Mouse (Mus musculus) lung, adult 2 months (tissue): Measurements from ENCODE around the gene Cd2bp2. TPM values are rescaled to one million over a fixed set of nuclear protein-coding genes. Genes with fewer than 3 reads are reported as not detected.
A peak's percentile ranks its signal among the peaks of the same experiment; 100 is the strongest.
"Not testable (repeated sequence)": the region's sequence is repeated elsewhere in the genome, so short reads cannot be mapped to it uniquely, and the experiment has no call there.

Experiments used
- DNase-seq: peaks from one replicate; pipeline ENCODE4 v3.0.0; 2022
- H3K4me1 ChIP-seq: fragments of 200-500 bp; 2 replicates; pipeline ENCODE4 v1.6.1; 2011; ENCODE audit warnings: low read length; ENCODE audit not compliant: control insufficient read depth, insufficient read depth
- H3K4me3 ChIP-seq: fragments of 200-500 bp; replicated peaks from 2 replicates; pipeline ENCODE3; 2011; ENCODE audit warnings: low read depth, mild to moderate bottlenecking, control low read depth, low read length; ENCODE audit errors: extremely low read depth
- CTCF ChIP-seq: fragments of 200-500 bp; IDR thresholded peaks from 2 replicates; pipeline ENCODE4 v1.5.1; 2011; ENCODE audit warnings: mild to moderate bottlenecking, low read length, control low read depth; ENCODE audit not compliant: insufficient read depth
- POLR2A ChIP-seq: fragments of 200-500 bp; IDR thresholded peaks from 2 replicates; pipeline ENCODE4 v1.6.1; 2011; ENCODE audit warnings: low read depth, mild to moderate bottlenecking, control low read depth, low read length, borderline replicate concordance; ENCODE audit errors: extremely low read depth
- WGBS: fragments of 180-500 bp; shearing (Covaris S2); methylation state at CpG from one replicate; pipeline ENCODE4 v1.1.7; 2018; 5-methylcytosine and 5-hydroxymethylcytosine counted together
- polyA plus RNA-seq: library from polyadenylated mRNA; depleted of rRNA; stranded (reverse); fragments of >200 nt; gene quantifications from 2 replicates; pipeline ENCODE4 v1.2.3, GENCODE M21; 2012

Cd2bp2 gene
- polyA plus RNA-seq, 1 experiment: 31.0 TPM

DNA sequence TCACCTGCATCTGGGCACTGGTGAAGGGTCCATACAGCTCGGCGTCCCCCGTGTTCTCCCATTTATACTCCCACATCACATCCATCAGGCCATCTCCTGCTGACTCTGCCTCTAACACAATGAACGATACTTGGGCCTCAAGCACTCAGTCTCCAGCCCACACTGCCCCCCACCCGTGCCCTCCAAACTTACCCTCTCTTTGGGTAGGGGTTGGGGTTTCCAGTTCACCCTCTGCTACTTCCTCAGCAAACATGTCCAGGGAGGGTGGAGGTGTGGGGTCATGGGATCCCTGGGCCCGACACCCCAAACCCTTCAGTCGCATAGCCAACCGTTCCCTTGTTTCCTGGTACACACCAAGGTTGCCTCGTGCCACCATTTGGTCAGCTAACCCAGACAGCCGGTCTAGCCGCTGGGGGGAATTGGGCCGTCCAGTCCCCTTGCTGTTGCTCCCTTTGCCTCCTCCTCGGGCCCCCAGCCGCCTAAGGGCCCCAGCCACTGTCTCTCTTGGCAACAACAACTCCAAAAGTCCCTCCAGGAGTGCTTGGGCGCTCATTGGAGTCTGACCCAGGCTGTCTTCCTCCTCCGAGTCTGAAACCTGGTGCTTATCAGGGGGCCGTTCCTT lies 1.7 kb downstream of the Cd2bp2 start:
- DNase-seq: no peak
- H3K4me1 ChIP-seq: peaks cover 9% of the 10 kb centered on the region
- H3K4me3 ChIP-seq: no peak overlapping the region
- WGBS: 87% methylated on average over 17 of the region's 17 CpGs
- TF ChIP-seq POLR2A (no peak), CTCF (no peak)

DNA sequence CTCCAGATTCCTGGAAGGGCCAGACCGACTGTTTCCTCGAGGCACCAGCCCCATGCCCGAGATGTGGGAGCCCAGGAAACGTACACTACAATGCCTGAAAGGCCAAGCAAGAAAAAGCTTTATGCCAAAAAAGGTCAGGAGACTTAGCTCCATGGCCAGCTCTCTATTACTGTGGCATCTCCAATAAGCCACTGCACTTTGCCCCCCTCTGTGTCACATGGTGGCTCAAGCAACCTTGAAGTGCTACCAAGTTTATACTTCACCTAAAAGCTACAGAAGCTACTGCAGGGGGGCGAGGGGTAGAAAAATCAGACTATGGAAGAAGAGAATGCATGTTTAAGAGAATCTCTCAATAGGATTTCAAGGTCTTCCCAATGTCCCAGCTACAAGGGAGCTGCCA lies 2.9 kb downstream of the Cd2bp2 start:
- Histone ChIP-seq H3K4me3 (no peak overlapping the region), H3K4me1 (peaks cover 9% of the 10 kb centered on the region)
- TF ChIP-seq POLR2A: no peak
- no peak for TF ChIP-seq CTCF
- DNase-seq: no peak
- 93% methylated on average over 5 of the region's 5 CpGs for WGBS

DNA sequence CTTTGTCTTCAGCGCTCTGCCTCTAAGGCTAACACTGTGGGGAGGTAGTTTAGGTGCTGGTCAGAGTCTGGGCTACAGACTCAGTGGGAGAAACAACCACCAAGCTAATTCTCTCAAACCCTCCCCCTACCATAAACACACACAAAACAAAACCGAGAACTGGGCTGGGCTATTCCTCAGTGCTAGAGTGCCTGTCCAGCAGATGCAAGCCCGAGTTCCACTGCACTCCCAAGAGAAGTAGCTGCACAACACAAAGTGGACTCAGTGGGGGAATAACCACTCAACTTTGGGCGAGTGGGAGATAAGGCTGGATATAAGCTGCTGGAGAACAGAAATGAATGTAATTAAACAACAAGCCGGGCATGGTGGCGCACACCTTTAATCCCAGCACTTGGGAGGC lies 5.2 kb downstream of the Cd2bp2 start:
- no peak for TF ChIP-seq POLR2A
- no peak for TF ChIP-seq CTCF
- no peak for DNase-seq
- Histone ChIP-seq H3K4me1 (peaks cover 7% of the 10 kb centered on the region), H3K4me3 (no peak overlapping the region)
- 77% methylated on average over 6 of the region's 6 CpGs for WGBS

DNA sequence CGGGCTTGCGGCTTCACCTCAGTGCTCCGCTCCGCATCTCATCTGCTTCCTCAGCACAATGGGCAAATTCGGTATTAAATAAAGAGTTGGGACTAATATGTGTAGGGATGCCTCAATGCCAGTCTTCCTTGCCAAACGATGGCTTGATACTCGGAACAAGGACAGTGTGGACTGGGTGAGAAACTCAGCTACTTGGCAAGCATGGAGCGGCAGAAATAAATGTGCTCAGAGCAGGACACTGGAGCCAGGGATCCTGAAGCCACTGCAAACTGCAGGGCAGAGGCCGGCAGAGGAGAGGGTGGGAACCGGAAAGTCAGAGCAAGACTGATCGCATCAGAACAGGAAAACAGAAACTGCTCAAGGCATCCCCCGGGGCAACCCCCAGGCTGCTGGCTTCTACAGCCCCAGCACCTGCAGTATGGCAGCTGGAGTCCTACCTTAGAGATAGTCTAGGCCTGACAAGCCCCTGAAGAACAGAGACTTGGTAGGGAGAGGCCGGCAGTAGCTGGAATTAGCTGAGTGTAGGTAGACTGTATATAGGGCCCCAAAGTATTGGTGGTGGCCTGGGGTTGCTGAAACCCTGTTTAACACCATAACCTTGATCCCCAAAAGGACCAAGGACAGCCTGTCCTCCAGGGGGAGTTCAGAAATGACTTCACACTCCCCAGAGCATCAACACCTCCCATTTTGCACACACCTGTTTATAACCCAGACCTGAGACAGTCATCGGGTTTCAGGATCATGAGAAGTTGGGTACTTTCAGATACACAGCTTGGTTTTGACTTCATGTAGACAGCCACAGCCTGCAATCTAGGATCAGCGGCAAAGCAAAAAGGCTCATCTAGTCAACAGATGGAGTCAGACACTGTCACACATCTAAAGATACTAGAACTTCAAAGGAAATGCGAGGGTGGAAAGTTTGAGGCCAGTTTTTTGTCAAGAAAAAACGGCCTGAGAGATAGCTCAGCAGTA lies 7.3 kb downstream of the Cd2bp2 start:
- no peak for TF ChIP-seq POLR2A
- no peak for TF ChIP-seq CTCF
- H3K4me3 ChIP-seq: no peak overlapping the region
- WGBS: 70% methylated on average over 17 of the region's 17 CpGs
- DNase-seq: no peak
- H3K4me1 ChIP-seq: no peaks in the 10 kb centered on the region

DNA sequence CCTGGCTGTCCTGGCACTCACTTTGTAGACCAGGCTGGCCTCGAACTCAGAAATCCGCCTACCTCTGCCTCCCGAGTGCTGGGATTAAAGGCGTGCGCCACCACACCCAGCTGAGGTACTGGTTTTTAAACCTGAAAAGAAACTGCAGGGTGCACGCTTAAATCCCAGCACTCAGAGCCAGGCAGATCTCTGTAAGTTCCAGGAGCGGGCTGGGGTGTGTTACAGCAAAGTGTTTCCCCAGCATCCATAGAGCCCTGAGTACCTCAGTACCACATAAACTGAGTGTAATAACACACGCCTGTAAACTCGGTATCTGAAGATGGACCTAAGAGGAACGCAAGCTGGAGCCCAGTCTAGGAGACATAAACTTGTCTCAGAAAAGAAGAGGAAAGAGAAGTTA lies 8.5 kb downstream of the Cd2bp2 start:
- H3K4me3 ChIP-seq: no peak overlapping the region
- DNase-seq: no peak
- TF ChIP-seq POLR2A (no peak), CTCF (no peak)
- 79% methylated on average over 10 of the region's 10 CpGs for WGBS
- no peaks in the 10 kb centered on the region for H3K4me1 ChIP-seq

DNA sequence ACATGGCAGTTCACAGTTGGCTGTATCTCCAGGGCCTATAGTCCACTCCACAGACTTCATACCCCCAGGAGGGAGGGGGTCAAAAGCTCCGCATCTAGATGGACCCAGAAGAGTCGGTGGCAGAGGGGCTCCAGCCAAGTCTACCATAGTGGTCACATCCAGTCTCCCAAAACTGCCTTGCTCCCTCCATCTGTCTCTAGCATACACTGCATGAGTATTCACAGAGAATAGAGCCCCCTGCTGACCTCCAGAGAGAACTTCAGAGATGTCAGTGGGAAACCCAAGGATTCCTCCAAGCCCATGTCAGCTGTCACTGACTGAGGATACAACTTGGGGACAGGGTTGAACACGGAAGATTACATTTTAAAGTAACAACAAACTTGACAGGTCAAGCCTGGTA lies 10.2 kb downstream of the Cd2bp2 start:
- Histone ChIP-seq H3K4me1 (no peaks in the 10 kb centered on the region), H3K4me3 (no peak overlapping the region)
- 63% methylated on average over 3 of the region's 3 CpGs for WGBS
- TF ChIP-seq CTCF (no peak), POLR2A (no peak)
- DNase-seq: no peak

DNA sequence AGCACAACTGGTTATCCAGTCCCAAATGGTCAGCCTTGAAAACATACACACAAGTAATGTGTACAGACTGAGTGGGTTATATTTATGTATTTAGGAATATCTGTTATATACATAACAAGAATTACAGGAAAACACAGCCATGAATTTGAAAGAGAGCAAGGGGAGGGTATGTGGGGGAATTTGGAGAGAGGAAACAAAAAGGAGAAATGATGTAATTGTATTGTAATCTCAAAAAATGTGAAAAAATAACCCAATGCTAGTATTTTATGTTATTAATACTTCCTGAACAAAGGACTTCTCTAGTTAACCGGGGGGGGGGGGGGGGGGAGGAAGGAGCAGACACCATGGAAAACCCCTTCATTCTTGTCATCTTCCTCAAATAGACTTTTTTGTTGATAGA lies 11.1 kb downstream of the Cd2bp2 start:
- Histone ChIP-seq H3K4me3 (no peak overlapping the region), H3K4me1 (no peaks in the 10 kb centered on the region)
- 20% methylated on average over 1 of the region's 1 CpGs for WGBS
- no peak for DNase-seq
- TF ChIP-seq POLR2A (no peak), CTCF (no peak)

DNA sequence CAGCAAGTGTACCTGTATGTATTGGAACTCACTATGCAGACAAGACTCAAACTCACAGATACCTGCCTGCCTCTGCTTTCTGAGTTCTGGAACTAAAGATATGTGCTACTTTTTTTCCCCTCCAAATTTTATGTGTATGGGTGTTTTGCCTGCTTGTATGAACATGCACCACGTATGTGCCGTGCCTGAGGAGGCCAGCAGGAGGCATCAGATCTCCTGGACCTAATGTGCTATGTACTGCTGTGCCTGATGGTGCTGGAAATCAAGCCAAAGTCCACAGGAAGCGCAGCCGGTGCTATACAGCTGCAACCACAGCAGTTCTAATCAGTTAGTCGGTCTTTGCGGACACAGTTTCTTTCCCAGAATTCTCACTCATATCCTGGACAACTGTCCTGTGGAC lies 12.0 kb downstream of the Cd2bp2 start:
- TF ChIP-seq CTCF: peak; percentile 49; the same call in 1 of the 2 replicates
- TF ChIP-seq POLR2A: no peak
- no peak overlapping the region for H3K4me3 ChIP-seq
- H3K4me1 ChIP-seq: no peaks in the 10 kb centered on the region
- WGBS: 75% methylated on average over 6 of the region's 6 CpGs
- no peak for DNase-seq

DNA sequence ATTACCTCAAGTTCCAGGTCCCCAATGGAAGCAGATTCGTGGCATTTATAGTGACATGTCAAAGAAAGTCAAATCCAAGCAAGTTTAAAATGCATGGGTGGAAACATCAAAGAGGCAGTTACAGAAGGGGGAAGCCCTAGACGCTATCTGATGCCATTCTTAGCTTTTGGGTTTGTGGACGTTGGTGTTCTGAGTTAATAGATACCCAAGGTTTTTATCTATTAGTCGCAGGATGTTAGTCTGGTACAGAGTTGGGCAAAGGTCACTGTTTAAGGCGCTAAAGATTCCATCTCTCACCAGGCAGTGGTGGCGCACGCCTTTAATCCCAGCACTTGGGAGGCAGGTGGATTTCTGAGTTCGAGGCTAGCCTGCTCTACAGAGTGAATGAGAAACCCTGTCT lies 12.5 kb downstream of the Cd2bp2 start:
- TF ChIP-seq CTCF: no peak
- no peak for TF ChIP-seq POLR2A
- DNase-seq: no peak

DNA sequence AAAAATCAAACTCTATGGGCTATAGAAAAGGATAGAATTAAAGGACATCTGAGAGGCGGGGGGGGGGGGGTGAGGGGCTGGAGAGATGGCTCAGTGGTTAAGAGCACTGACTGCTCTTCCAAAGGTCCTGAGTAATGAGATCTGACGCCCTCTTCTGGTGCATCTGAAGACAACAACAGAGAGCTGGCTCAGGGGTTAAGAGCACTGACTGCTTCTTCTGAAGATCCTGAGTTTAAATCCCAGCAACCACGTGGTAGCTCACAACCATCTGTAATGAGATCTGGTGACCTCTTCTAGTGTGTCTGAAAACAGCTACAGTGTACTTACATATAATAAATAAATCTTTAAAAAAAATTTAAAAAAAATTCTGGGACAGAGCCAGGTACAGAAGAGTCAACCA lies 14.1 kb downstream of the Cd2bp2 start:
- DNase-seq, H3K4me1 ChIP-seq, H3K4me3 ChIP-seq: not testable (repeated sequence)
- 37% methylated on average over 3 of the region's 3 CpGs for WGBS

More for the DNA sequence above, 12.5 kb downstream of the Cd2bp2 start:
- H3K4me1 ChIP-seq: no peaks in the 10 kb centered on the region
- H3K4me3 ChIP-seq: no peak overlapping the region
- 71% methylated on average over 8 of the region's 8 CpGs for WGBS
